Mouse (Mus musculus) heart, postnatal 0 days (tissue): ENCODE data around the gene P2rx7.

Experiments
- CTCF ChIP-seq: IDR thresholded peaks from 2 replicates; pipeline ENCODE4 v1.5.1; 2016; ENCODE audit warnings: antibody characterized with exemption, control low read depth, low read depth
- EP300 ChIP-seq: IDR thresholded peaks from 2 replicates; pipeline ENCODE4 v1.6.1; 2016; ENCODE audit warnings: antibody characterized with exemption, low read depth

DNA sequence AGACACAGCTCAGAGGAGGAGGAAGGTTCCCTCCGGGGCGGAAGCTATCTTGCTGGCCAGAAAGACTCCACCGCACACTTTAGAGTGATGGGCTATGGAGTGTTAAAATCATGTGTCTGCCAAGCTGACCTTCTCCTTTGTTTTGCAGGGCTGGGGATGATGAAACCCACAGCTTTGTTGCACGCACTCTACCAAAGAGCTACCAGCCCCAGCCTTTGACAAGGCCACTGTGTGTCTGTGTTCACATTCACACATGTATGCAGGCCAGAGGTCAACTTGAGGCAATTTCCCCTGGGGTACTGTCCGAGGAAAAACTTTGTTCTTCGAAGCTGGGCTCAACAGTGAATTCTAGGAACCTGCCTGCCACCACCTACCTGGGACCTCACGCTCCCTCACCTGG is 92.1 kb downstream of the P2rx7 start:
- TF ChIP-seq CTCF, result no peak
- TF ChIP-seq EP300, result no peak
